20 mouse cellular contexts compared by ENCODE assay signal in the genomic region with DNA sequence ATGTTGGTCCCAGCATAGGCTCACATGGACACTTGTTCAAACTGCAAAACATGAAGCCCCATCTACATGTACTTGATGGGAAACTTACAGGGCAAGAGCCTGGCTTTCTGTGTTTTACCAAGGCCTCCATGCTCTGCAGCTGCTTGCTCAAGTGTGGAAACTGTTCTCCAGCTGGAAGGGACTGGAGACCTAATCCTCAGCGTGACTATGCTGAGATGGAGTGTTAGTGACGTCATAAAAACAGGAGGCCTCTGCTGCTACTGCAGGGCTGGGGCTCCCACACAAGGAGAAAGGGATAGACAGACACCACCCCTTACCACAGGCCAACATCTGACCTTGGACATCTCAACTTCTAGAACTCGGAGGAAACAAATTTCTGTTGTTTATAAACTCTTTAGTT. TPM values are rescaled to one million over a fixed set of nuclear protein-coding genes. Genes with fewer than 3 reads are reported as not detected.
DNase-seq lines count a peak whose midpoint lies in the region; ATAC-seq and TF ChIP-seq lines count a peak whose summit lies in the region.
"Had no signal": no experiment of that assay in that cellular context is flagged by ENCODE, and none has a peak within 500 bp of the region (broad histone marks: within the 10 kb centered on the region; RNA-seq: fewer than 3 reads in every experiment).

No protein-coding gene starts in this region.

- TF ChIP-seq CTCF in kidney, postnatal 0 days (IDR thresholded peaks at IDR 0.05; ENCODE audit: low read depth) = no peak
- no peak for TF ChIP-seq CTCF in Patski (IDR thresholded peaks at IDR 0.05)

- no peak overlapping the region for H3K4me3 ChIP-seq in kidney, postnatal 0 days (replicated peaks; ENCODE audit: low read depth, low read length)
- H3K4me3 ChIP-seq: embryonic facial prominence, embryonic 12.5 days; erythroblast, embryonic 14.5 days; forebrain, embryonic 13.5 days; hindbrain, embryonic 10.5 days; intestine, embryonic 15.5 days; neural tube, embryonic 15.5 days had no signal

- H3K36me3 ChIP-seq in kidney, postnatal 0 days (ENCODE audit: insufficient read depth, low read length) = no peaks in the 10 kb centered on the region
- H3K36me3 ChIP-seq: embryonic facial prominence, embryonic 12.5 days; hindbrain, embryonic 10.5 days; intestine, embryonic 15.5 days; neural tube, embryonic 15.5 days had no signal

- ATAC-seq in kidney, postnatal 0 days (replicated peaks; ENCODE audit: low FRiP score, low read depth) = no peak
- ATAC-seq in Patski = peak; percentile 20
- ATAC-seq: forebrain, embryonic 13.5 days; hindbrain, embryonic 16.5 days had no signal

- no peak overlapping the region for H3K4me2 ChIP-seq in kidney, postnatal 0 days (ENCODE audit: low read length)
- H3K4me2 ChIP-seq: embryonic facial prominence, embryonic 12.5 days; forebrain, embryonic 13.5 days; heart, embryonic 11.5 days; intestine, embryonic 15.5 days; midbrain, embryonic 11.5 days; neural tube, embryonic 15.5 days had no signal

- DNase-seq in kidney, postnatal 0 days (ENCODE audit: low spot score) = peak; percentile 28
- DNase-seq in kidney, adult 8-10 months = no peak
- DNase-seq in lung, postnatal 10 days = peak; percentile 55
- no peak for DNase-seq in lung, postnatal 14 days
- no peak for DNase-seq in Patski (ENCODE audit: low read depth, low spot score)
- DNase-seq in cerebellum, adult 11 months = no peak
- no peak for DNase-seq in layer of hippocampus, postnatal 10 days (ENCODE audit: low spot score in 2 of 2)
- DNase-seq: cerebellum, adult 18-20 months; cerebellum, postnatal 14 days; gastrocnemius, postnatal 10 days; layer of hippocampus, adult 9-11 months had no signal

- WGBS in kidney, postnatal 0 days = 35% methylated on average over 3 of the region's 3 CpGs

- H3K9ac ChIP-seq in kidney, postnatal 0 days (ENCODE audit: low read depth, low read length) = no peak overlapping the region
- H3K9ac ChIP-seq: embryonic facial prominence, embryonic 12.5 days; forebrain, embryonic 13.5 days; intestine, embryonic 15.5 days; neural tube, embryonic 15.5 days had no signal

- in situ Hi-C loops in Patski (cut with MboI; ENCODE audit: low pct_unique_long_range_greater_than_20kb) = no loop called here

- H3K27me3 ChIP-seq in kidney, postnatal 0 days (ENCODE audit: insufficient read depth, low read length) = no peaks in the 10 kb centered on the region
- no peaks in the 10 kb centered on the region for H3K27me3 ChIP-seq in Patski
- H3K27me3 ChIP-seq: embryonic facial prominence, embryonic 12.5 days; forebrain, embryonic 13.5 days; intestine, embryonic 15.5 days; neural tube, embryonic 15.5 days had no signal

- no peaks in the 10 kb centered on the region for H3K9me3 ChIP-seq in kidney, postnatal 0 days (replicated peaks; ENCODE audit: low read length)
- H3K9me3 ChIP-seq: embryonic facial prominence, embryonic 12.5 days; forebrain, embryonic 13.5 days; hindbrain, embryonic 10.5 days; intestine, embryonic 15.5 days; neural tube, embryonic 15.5 days had no signal

- peaks cover 25% of the 10 kb centered on the region for H3K4me1 ChIP-seq in kidney, postnatal 0 days (replicated peaks; ENCODE audit: insufficient read depth, low read length)

- CTCF ChIA-PET in Patski (lab: Charles Lee) = interaction anchor here (4.2 kb wide), 1 partner anchor 12 kb away, joined by 21 read pairs; no protein-coding TSS in a partner anchor

- POLR2A ChIA-PET in Patski (lab: Charles Lee) = no interaction called here

- H3K27ac ChIP-seq in kidney, postnatal 0 days = no peak overlapping the region
- H3K27ac ChIP-seq: embryonic facial prominence, embryonic 12.5 days; forebrain, embryonic 13.5 days; hindbrain, embryonic 10.5 days; intestine, embryonic 15.5 days; neural tube, embryonic 15.5 days had no signal

RNA-seq across cellular contexts. Expression of a gene that starts 5.3 kb away (rescaled TPM):
- polyA plus RNA-seq in kidney, postnatal 0 days (2015; fragmentation: Nextera tagmentation; extraction: Ambion mirVana) = 41.1 and 51.4 TPM in 2 replicates
- 27.6 TPM for polyA plus RNA-seq in Patski (2021)
- 100 to 1,000 TPM; 104 to 109 TPM for total RNA-seq in layer of hippocampus, postnatal 10 days (2021)

RNA-seq across cellular contexts. Expression of a gene that starts 53.2 kb away (rescaled TPM):
- 0.43 TPM in 2 replicates for polyA plus RNA-seq in kidney, postnatal 0 days (2015; fragmentation: Nextera tagmentation; extraction: Ambion mirVana)
- polyA plus RNA-seq in Patski (2021) = not detected
- total RNA-seq in layer of hippocampus, postnatal 10 days (2021) = 1 to 10 TPM; 2.7 to 4.2 TPM

RNA-seq across cellular contexts. Expression of a gene that starts 55.7 kb away (rescaled TPM):
- polyA plus RNA-seq in kidney, postnatal 0 days (2015; fragmentation: Nextera tagmentation; extraction: Ambion mirVana) = 247 and 249 TPM in 2 replicates
- 208 TPM for polyA plus RNA-seq in Patski (2021)
- total RNA-seq in layer of hippocampus, postnatal 10 days (2021) = 100 to 1,000 TPM; 153 TPM

Comparison
In these comparisons a context has a peak if more than half of its experiments do, and no peak if none do; other contexts are left out.
1. DNase-seq: peak in kidney, postnatal 0 days (single experiment) and lung, postnatal 10 days (single experiment); none in kidney, adult 8-10 months (0 of 2), lung, postnatal 14 days (single experiment), Patski (single experiment), cerebellum, adult 11 months (single experiment) and layer of hippocampus, postnatal 10 days (0 of 2).